Comparison of ENCODE assay signal across 8 mouse cellular contexts in genomic region chr8:64733271-64733943, GRCm38 (mm10). TPM values are rescaled to one million over a fixed set of nuclear protein-coding genes. Genes with fewer than 3 reads are reported as not detected.
DNase-seq lines count a peak whose midpoint lies in the region; ATAC-seq lines count a peak whose summit lies in the region.

TSS of gene Msmo1 (minus strand) at chr8:64733792.

- peaks cover 46% of the 10 kb centered on the region for H3K4me1 ChIP-seq in hindbrain, embryonic 15.5 days (replicated peaks)

- ATAC-seq in hindbrain, embryonic 15.5 days (ENCODE audit: low FRiP score, low read depth): peak; percentile 100

- under 1% methylated on average over 60 of the region's 60 CpGs for WGBS in hindbrain, embryonic 15.5 days

- H3K9me3 ChIP-seq in hindbrain, embryonic 15.5 days: no peaks in the 10 kb centered on the region

- no peaks in the 10 kb centered on the region for H3K27me3 ChIP-seq in hindbrain, embryonic 15.5 days

- peak within 1 kb of the TSS; percentile 76 for H3K9ac ChIP-seq in hindbrain, embryonic 15.5 days

- DNase-seq in R1 (ENCODE audit: low read depth, low spot score): peak; percentile 99
- peak; percentile 95 to 97 for DNase-seq in cerebellum, postnatal 25 days
- DNase-seq in frontal cortex, postnatal 36 days (ENCODE audit: low spot score in 2 of 2): peak; percentile 96 to 98
- DNase-seq in left cerebral cortex, adult 11 months (ENCODE audit: low spot score): peak; percentile 98
- DNase-seq in lung, postnatal 4 days: peak; percentile 96 to 99
- peak; percentile 95 for DNase-seq in retina, postnatal 7 days (ENCODE audit: low read depth, low spot score)
- peak; percentile 94 for DNase-seq in urinary bladder, adult 2 months (ENCODE audit: low spot score)

- peak within 1 kb of the TSS; percentile 88 for H3K4me3 ChIP-seq in hindbrain, embryonic 15.5 days

- peaks cover 12% of the 10 kb centered on the region for H3K36me3 ChIP-seq in hindbrain, embryonic 15.5 days

- peak within 1 kb of the TSS; percentile 97 for H3K27ac ChIP-seq in hindbrain, embryonic 15.5 days (replicated peaks)

- H3K4me2 ChIP-seq in hindbrain, embryonic 15.5 days: peak within 1 kb of the TSS; percentile 72

RNA-seq across cellular contexts. Expression of gene Msmo1, which starts in this region (rescaled TPM):
- 158 and 161 TPM in 2 replicates for polyA plus RNA-seq in hindbrain, embryonic 15.5 days (2015; fragmentation: Nextera tagmentation; extraction: Ambion mirVana)
- polyA plus RNA-seq in urinary bladder, adult 2 months (2012; rRNA removed): 61.3 and 88.5 TPM in 2 replicates

Comparison
In these comparisons a context has a peak if more than half of its experiments do, and no peak if none do; other contexts are left out.
1. Peak in every context shown above with its lines: DNase-seq, ATAC-seq, H3K4me3 ChIP-seq and H3K27ac ChIP-seq.